In the genomic region with DNA sequence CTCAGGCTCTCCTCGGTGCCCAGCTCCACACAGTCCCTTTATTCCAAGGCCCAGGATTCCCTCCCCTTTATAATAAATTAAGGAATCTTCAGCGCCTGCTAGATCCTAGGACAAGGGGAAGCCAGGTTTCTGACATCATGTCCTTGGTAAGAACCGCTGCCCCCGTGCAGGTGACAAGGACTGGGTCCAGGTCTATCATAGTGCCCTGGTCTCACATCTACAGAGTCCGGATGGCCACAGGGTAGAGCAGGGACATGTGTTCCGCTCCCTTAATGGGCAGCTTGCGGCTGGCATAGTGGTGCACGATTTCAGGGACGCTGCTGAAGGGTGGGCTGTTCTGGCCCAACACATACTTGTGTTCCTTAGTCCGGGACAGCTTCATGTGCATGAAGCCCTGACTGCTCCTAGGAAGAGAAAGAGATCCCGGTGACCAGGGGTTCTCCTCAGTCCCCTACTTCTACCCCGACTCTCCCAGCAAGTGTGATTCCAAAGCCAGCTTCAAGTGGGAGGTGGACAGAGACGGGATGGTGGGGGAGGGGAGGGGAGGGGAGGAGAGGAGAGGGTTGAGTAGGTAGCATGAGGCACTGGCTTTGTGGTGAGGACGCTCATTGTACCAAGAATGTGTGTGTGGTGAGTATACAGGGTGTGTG, we compare ENCODE assay signal across 8 mouse cellular contexts. TPM values are rescaled to one million over a fixed set of nuclear protein-coding genes. Genes with fewer than 3 reads are reported as not detected.
DNase-seq lines count a peak whose midpoint lies in the region; ATAC-seq and TF ChIP-seq lines count a peak whose summit lies in the region.

No protein-coding gene starts in this region.

- H3K27me3 ChIP-seq in testis, adult 2 months (ENCODE audit: control insufficient read depth, insufficient read depth, low read length): no peaks in the 10 kb centered on the region

- DNase-seq in gastrocnemius, adult 8-10 months (ENCODE audit: low spot score in 2 of 2): peak; percentile 24 to 26
- DNase-seq in gastrocnemius, postnatal 36 days: no peak
- DNase-seq in testis, postnatal 10 days (ENCODE audit: low spot score): no peak
- peak; percentile 44 for DNase-seq in kidney, postnatal 10 days
- peak; percentile 38 for DNase-seq in naive thymus-derived CD4-positive, alpha-beta T cell, adult 2 months (ENCODE audit: low read depth)
- DNase-seq in adrenal gland, adult 2 months: no peak

- no peak for TF ChIP-seq POLR2A in testis, adult 2 months (IDR thresholded peaks at IDR 0.05; ENCODE audit: control insufficient read depth, low read depth, low read length)

- H3K4me1 ChIP-seq in testis, adult 2 months (ENCODE audit: control insufficient read depth, insufficient read depth, low read length): peaks cover 15% of the 10 kb centered on the region

- intact Hi-C loops in gastrocnemius, postnatal 36 days (cut with DNase I): loop anchor here (5.0 to 10.0 kb wide), 3 partner anchors 33 to 276 kb away; no protein-coding TSS in a partner anchor

- H3K4me3 ChIP-seq in testis, adult 2 months (ENCODE audit: control insufficient read depth, low read depth, low read length): peak overlapping the region; percentile 94

- ATAC-seq in erythroid progenitor cell, adult 5-6 weeks (replicated peaks; ENCODE audit: low FRiP score, poor library complexity, severe bottlenecking): peak; percentile 18; the same call in 1 of the 2 replicates

- peak overlapping the region; percentile 73 for H3K27ac ChIP-seq in testis, adult 2 months (ENCODE audit: control insufficient read depth, insufficient read depth, low read depth, low read length)

- no peaks in the 10 kb centered on the region for H3K36me3 ChIP-seq in testis, adult 2 months (ENCODE audit: control insufficient read depth, insufficient read depth, low read length)

- no peak for TF ChIP-seq CTCF in testis, adult 2 months (IDR thresholded peaks at IDR 0.05; ENCODE audit: control insufficient read depth, insufficient read depth, insufficient replicate concordance, low read depth, low read length)

RNA-seq across cellular contexts. Expression of a gene that starts 19.7 kb away (rescaled TPM):
- 1 to 10 TPM; 1.3 to 1.9 (median 1.4) TPM for total RNA-seq in gastrocnemius, adult 8-10 months (2022)
- total RNA-seq in gastrocnemius, postnatal 36 days (2021): 1 to 10 TPM; 1.9 to 2.1 TPM
- 16.7 and 19.4 TPM in 2 replicates for polyA plus RNA-seq in testis, adult 2 months (2012; rRNA removed)
- total RNA-seq in erythroid progenitor cell, adult 5-6 weeks (2015; ENCODE audit: low replicate concordance): 11.3 and 15.1 TPM in 2 replicates
- total RNA-seq in erythroid progenitor cell, adult 5-6 weeks (2017; ENCODE audit: low replicate concordance): 9.0 and 22.3 TPM in 2 replicates
- total RNA-seq in adrenal gland, adult 2 months (2021): 10 to 100 TPM in 1 of 2 experiments, 1 to 10 TPM in 1; 6.0 to 13.0 TPM
- polyA plus RNA-seq in adrenal gland, adult 2 months (2012; rRNA removed): 12.3 and 15.9 TPM in 2 replicates

RNA-seq across cellular contexts. Expression of a gene that starts 33.8 kb away (rescaled TPM):
- under 1 TPM; 0.19 to 0.38 (median 0.29) TPM for total RNA-seq in gastrocnemius, adult 8-10 months (2022)
- total RNA-seq in gastrocnemius, postnatal 36 days (2021): under 1 TPM; 0.47 to 0.66 TPM
- 0.07 and 0.09 TPM in 2 replicates for polyA plus RNA-seq in testis, adult 2 months (2012; rRNA removed)
- total RNA-seq in erythroid progenitor cell, adult 5-6 weeks (2015; ENCODE audit: low replicate concordance): not detected in 2 replicates
- not detected in 2 replicates for total RNA-seq in erythroid progenitor cell, adult 5-6 weeks (2017; ENCODE audit: low replicate concordance)
- total RNA-seq in adrenal gland, adult 2 months (2021): not detected
- 0.07 and 0.17 TPM in 2 replicates for polyA plus RNA-seq in adrenal gland, adult 2 months (2012; rRNA removed)

RNA-seq across cellular contexts. Expression of a gene that starts 35.7 kb away (rescaled TPM):
- under 1 TPM in 3 of 4 experiments, not detected in 1; 0.48 to 0.63 (median 0.62) TPM for total RNA-seq in gastrocnemius, adult 8-10 months (2022)
- total RNA-seq in gastrocnemius, postnatal 36 days (2021): under 1 TPM; 0.41 to 0.49 TPM
- 0.12 and 0.41 TPM in 2 replicates for polyA plus RNA-seq in testis, adult 2 months (2012; rRNA removed)
- total RNA-seq in erythroid progenitor cell, adult 5-6 weeks (2015; ENCODE audit: low replicate concordance): not detected in 2 replicates
- total RNA-seq in erythroid progenitor cell, adult 5-6 weeks (2017; ENCODE audit: low replicate concordance): not detected in 2 replicates
- total RNA-seq in adrenal gland, adult 2 months (2021): under 1 TPM in 1 of 2 experiments, not detected in 1; 0.31 TPM
- 0.58 and 0.97 TPM in 2 replicates for polyA plus RNA-seq in adrenal gland, adult 2 months (2012; rRNA removed)

RNA-seq across cellular contexts. Expression of a gene that starts 50.6 kb away (rescaled TPM):
- total RNA-seq in gastrocnemius, adult 8-10 months (2022): not detected
- total RNA-seq in gastrocnemius, postnatal 36 days (2021): not detected
- 0.06 and 0.08 TPM in 2 replicates for polyA plus RNA-seq in testis, adult 2 months (2012; rRNA removed)
- total RNA-seq in erythroid progenitor cell, adult 5-6 weeks (2015; ENCODE audit: low replicate concordance): not detected in 2 replicates
- total RNA-seq in erythroid progenitor cell, adult 5-6 weeks (2017; ENCODE audit: low replicate concordance): not detected in 2 replicates
- not detected for total RNA-seq in adrenal gland, adult 2 months (2021)
- 0.08 TPM in 1 of 2 replicates, not detected in the other for polyA plus RNA-seq in adrenal gland, adult 2 months (2012; rRNA removed)

RNA-seq across cellular contexts. Expression of a gene that starts 51.0 kb away (rescaled TPM):
- total RNA-seq in gastrocnemius, adult 8-10 months (2022): under 1 TPM in 3 of 4 experiments, not detected in 1; 0.07 to 0.24 (median 0.18) TPM
- under 1 TPM in 1 of 2 experiments, not detected in 1; 0.17 TPM for total RNA-seq in gastrocnemius, postnatal 36 days (2021)
- polyA plus RNA-seq in testis, adult 2 months (2012; rRNA removed): 0.06 and 0.11 TPM in 2 replicates
- total RNA-seq in erythroid progenitor cell, adult 5-6 weeks (2015; ENCODE audit: low replicate concordance): not detected in 2 replicates
- not detected in 2 replicates for total RNA-seq in erythroid progenitor cell, adult 5-6 weeks (2017; ENCODE audit: low replicate concordance)
- under 1 TPM in 1 of 2 experiments, not detected in 1; 0.07 TPM for total RNA-seq in adrenal gland, adult 2 months (2021)
- polyA plus RNA-seq in adrenal gland, adult 2 months (2012; rRNA removed): 0.04 and 0.06 TPM in 2 replicates

Comparison
In these comparisons a context has a peak if more than half of its experiments do, and no peak if none do; other contexts are left out.
1. DNase-seq: peak in gastrocnemius, adult 8-10 months (2 of 2), kidney, postnatal 10 days (single experiment) and naive thymus-derived CD4-positive, alpha-beta T cell, adult 2 months (single experiment); none in gastrocnemius, postnatal 36 days (0 of 2), testis, postnatal 10 days (single experiment) and adrenal gland, adult 2 months (single experiment).